Mouse (Mus musculus) thymus, adult 2 months (tissue): ENCODE measurements at regions not wholly inside any gene's neighbourhood (a gene's known extent, or its start where the extent isn't known, plus 50 kb on each side); places are given as distances from the start of the nearest gene placed in this dataset.

Experiments used
- CTCF ChIP-seq: fragments of 200-500 bp; IDR thresholded peaks from 2 replicates; pipeline ENCODE4 v1.5.1; 2012; ENCODE audit warnings: mild to moderate bottlenecking, control low read depth, low read length, moderate library complexity, borderline replicate concordance; ENCODE audit not compliant: control insufficient read depth, poor library complexity, insufficient read depth; ENCODE audit errors: extremely low read depth
- POLR2A ChIP-seq: fragments of 200-500 bp; IDR thresholded peaks from 2 replicates; pipeline ENCODE4 v1.6.1; 2012; ENCODE audit warnings: mild to moderate bottlenecking, low read length, control low read depth, moderate library complexity; ENCODE audit not compliant: control insufficient read depth, poor library complexity, insufficient read depth; ENCODE audit errors: extremely low read depth

- TF ChIP-seq CTCF (no peak), POLR2A (no peak)
Measured at GRCm38 (mm10) chr11:63350123-63350696, 221.4 kb downstream of the Pmp22 start.
